Mouse (Mus musculus) gonadal fat pad, adult 2 months (tissue): ENCODE results near the gene Cog3. TPM values are rescaled to one million over a fixed set of nuclear protein-coding genes. Genes with fewer than 3 reads are reported as not detected.

Experiments used
- DNase-seq: peaks from one replicate; pipeline ENCODE4 v3.0.0-alpha.2; 2012; ENCODE audit warnings: low read depth
- polyA plus RNA-seq: library from polyadenylated mRNA; depleted of rRNA; stranded (reverse); fragments of >200 nt; gene quantifications from 2 replicates; pipeline ENCODE4 v1.2.3, GENCODE M21; 2012; rRNA removed

Gene Cog3
- polyA plus RNA-seq, 1 experiment, result 16.5 TPM

- DNase-seq, result no peak
Measured at GRCm38 (mm10) chr14:75697928-75698327, 56.4 kb downstream of the Cog3 start.

DNA sequence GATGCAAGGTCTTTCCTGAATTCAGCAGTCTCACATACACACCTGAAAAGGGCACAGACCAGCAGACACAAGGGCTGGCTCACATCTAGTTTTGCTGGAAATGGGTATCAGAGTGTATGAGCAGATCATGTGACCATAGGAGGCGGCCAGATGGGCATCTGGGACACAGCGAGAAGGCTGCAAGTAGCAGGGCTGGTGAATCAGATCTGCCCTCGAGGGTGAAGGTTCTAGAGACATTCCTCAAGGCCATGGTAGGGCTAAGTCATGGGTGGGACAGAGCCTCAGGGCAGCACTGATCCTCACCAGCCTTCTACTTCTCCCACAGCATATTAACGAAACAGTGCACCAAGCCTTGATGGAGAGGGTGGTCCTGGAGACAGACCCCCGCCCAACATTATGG, 58.2 kb downstream of the Cog3 start:
- DNase-seq, result no peak

DNA sequence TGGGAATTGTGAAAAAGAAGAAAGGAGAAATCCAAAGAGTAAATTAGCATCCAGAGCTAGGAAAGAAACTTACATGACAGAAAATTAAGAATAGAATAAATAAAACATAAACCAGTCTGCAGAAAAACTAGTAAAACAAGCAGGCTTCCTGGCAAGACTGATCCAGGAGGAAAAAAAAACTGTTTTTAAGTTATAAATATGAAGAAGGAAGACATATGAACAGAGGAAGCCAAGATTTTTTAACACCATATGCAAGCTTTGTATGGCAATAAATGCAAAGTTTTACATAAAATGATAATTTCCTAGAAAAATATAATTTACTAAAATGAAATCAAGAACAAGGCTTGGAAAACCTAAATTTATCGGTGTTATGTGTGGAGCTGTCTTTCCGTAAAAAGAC, 63.9 kb downstream of the Cog3 start:
- DNase-seq, result no peak

GRCm38 (mm10) chr14:75676316-75676715, 78.0 kb downstream of the Cog3 start:
- DNase-seq, result no peak

GRCm38 (mm10) chr14:75669085-75669645, 85.2 kb downstream of the Cog3 start:
- DNase-seq, result no peak

- DNase-seq, result no peak
Measured at GRCm38 (mm10) chr14:75665430-75666180, 88.7 kb downstream of the Cog3 start.

DNA sequence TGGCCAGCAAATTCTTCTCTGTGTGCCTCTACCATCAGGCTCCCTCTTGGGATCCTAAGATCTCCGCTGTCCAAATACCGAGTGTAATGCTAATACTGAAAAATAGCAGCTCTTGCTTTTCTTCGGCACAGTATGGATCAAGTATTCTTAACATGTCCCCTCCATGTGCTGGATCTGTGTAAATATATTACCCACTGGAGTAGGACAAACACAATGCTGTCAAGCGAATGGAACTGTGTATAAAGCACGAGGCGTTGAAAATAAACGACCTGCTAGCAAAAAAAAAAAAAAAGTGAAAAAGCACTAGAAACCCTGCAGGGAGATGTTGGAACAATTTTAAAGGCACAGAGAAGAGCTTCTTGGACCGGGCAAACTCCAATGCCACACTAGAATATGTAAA, 92.8 kb downstream of the Cog3 start:
- DNase-seq, result no peak

DNA sequence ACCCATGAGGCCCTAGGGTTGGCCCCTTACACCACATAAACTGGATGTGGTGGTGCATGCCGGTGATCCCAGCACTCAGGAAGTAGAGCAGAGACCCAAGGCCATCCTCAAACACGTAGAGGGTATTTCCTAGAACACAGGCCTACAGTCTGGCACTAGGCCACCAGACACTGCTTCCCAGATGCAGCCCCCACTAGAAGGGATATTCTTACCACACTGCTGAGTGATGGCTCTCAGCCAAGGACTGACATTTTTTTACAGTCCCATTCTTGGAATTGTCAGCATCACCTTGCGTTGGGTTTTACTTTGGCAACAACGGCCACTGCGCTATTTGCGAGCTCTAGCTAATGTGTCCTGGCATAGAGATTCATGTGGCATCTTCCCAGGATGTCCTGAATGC, 93.4 kb downstream of the Cog3 start:
- DNase-seq, result no peak

Other genes starting within 250 kb of the Cog3 start
- gene Spert, start 161.4 kb downstream of the Cog3 start, polyA plus RNA-seq, result 3.7 and 5.5 TPM in 2 replicates
- gene Erich6b, start 112.3 kb downstream of the Cog3 start, polyA plus RNA-seq, result not detected in 2 replicates
- gene Slc25a30, start 32.5 kb upstream of the Cog3 start, polyA plus RNA-seq, result 16.2 and 23.0 TPM in 2 replicates
- gene Tpt1, start 90.6 kb upstream of the Cog3 start, polyA plus RNA-seq, result 2,435 and 2,516 TPM in 2 replicates
- gene Kctd4, start 200.5 kb upstream of the Cog3 start, polyA plus RNA-seq, result not detected in 2 replicates